Mouse (Mus musculus): ENCODE measurements around the gene Prrt1. TPM values are rescaled to one million over a fixed set of nuclear protein-coding genes. Genes with fewer than 3 reads are reported as not detected.

Gene Prrt1
- polyA plus RNA-seq, 1 experiment from 2014 or later, result 0.57 TPM

DNA sequence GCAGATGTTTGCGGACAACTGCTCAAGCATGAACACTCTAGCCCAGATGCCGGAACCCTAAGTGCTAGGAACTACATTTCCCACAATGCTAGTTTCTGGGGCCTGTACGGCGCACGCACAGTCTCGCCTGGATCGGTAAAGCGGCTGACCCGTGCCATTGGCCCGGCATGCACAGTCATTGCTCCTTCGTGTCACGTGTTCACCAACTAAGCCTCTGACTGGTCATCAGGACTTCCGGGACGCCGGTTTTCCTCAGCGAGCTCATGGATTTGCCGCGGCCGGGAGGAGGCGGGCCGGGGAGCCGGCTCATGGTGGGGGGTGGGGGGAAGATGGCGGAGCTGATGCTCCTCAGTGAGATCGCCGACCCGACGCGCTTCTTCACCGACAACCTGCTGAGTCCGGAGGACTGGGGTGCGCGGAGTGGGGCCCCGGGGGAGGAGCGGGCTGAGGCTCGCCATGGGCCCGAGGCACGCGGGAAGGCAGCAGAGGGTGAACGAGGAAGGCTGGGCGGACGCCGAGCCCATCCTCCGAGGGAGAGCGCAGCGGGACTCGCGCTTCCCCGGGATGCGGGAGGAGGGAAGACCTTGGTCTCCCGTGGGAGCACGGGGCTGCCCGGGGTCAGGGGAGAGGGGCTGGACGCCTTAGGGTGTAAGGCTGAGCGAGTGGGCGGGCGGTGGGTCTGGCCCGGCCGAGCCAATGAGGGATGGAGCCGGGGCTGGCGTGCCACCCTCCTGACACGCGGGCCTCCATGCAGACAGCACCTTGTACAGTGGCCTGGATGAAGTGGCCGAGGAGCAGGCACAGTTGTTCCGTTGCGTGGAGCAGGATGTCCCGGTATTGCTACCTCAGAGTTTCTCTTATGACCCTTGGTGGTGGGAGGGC is 17.8 kb downstream of the Prrt1 start, which contains the start of gene Atf6b:
Gene Atf6b, plus strand, starts transcription at position 241 of the 882 bp plus-strand sequence.
- Histone ChIP-seq H3K27ac (ENCODE audit: low read depth, low read length) (peak within 1 kb of the TSS; percentile 20; the same call in 1 of the 2 replicates), H3K9ac (ENCODE audit: low read length) (peak within 1 kb of the TSS; percentile 91), H3K27me3 (ENCODE audit: control insufficient read depth, insufficient read depth, low read length) (no peaks in the 10 kb centered on the region), H3K9me3 (ENCODE audit: control insufficient read depth, low read length) (no peaks in the 10 kb centered on the region), H3K4me2 (ENCODE audit: low read depth) (peak within 1 kb of the TSS; percentile 70), H3K4me1 (ENCODE audit: control insufficient read depth, insufficient read depth, low read length) (peaks cover 17% of the 10 kb centered on the region), H3K4me3 (ENCODE audit: low read depth, low read length) (peak within 1 kb of the TSS; percentile 94), H3K36me3 (ENCODE audit: control insufficient read depth, insufficient read depth, low read length) (peaks cover 10% of the 10 kb centered on the region)
- DNase-seq (ENCODE audit: low spot score) (peak; percentile 94), ATAC-seq (ENCODE audit: insufficient read depth, low FRiP score, low TSS enrichment) (peak; percentile 97)
- 1% methylated on average over 65 of the region's 66 CpGs for WGBS

DNA sequence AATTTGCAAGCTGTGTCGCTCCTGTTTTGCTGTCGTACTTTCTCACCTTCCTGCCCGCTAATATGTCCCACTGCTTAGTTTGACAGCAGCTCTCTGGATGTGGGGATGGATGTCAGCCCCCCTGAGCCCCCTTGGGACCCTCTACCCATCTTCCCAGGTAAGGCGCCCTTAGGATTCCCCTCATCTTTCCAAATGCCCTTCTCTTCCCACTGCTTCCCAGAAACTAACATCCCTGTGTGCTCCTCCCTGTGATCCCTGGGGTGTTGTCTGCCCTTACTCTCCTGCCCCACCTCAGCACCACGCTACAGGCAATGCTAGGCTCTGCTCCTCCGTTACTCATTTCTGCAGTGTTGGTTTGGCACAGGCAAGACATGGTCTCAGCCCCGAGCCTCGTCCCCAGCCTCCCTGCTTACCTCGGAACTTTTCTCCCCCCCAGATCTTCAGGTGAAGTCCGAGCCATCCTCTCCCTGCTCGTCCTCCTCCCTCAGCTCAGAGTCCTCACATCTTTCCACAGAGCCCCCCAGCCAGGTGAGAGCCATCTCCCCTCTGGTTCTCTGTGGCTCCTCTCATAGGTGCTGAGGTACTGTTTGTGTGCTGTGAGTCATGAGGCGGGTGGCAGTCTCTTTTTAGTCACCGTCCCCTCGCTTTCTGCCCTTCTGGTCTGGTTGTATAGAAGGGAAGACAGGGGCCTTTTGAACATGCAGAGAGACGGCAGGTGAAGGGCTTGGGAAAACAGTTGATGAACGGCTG is 19.0 kb downstream of the Prrt1 start:
- Histone ChIP-seq H3K27ac (ENCODE audit: low read depth, low read length) (no peak overlapping the region), H3K9ac (ENCODE audit: low read length) (no peak overlapping the region), H3K4me3 (ENCODE audit: low read depth, low read length) (peak overlapping the region; percentile 94), H3K9me3 (ENCODE audit: control insufficient read depth, low read length) (no peaks in the 10 kb centered on the region), H3K36me3 (ENCODE audit: control insufficient read depth, insufficient read depth, low read length) (peaks cover 17% of the 10 kb centered on the region), H3K4me1 (ENCODE audit: control insufficient read depth, insufficient read depth, low read length) (peaks cover 17% of the 10 kb centered on the region), H3K27me3 (ENCODE audit: control insufficient read depth, insufficient read depth, low read length) (no peaks in the 10 kb centered on the region), H3K4me2 (ENCODE audit: low read depth) (peak overlapping the region; percentile 70)
- no peak for DNase-seq (ENCODE audit: low spot score)
- ATAC-seq (ENCODE audit: insufficient read depth, low FRiP score, low TSS enrichment), result no peak
- WGBS, result 86% methylated on average over 16 of the region's 16 CpGs

DNA sequence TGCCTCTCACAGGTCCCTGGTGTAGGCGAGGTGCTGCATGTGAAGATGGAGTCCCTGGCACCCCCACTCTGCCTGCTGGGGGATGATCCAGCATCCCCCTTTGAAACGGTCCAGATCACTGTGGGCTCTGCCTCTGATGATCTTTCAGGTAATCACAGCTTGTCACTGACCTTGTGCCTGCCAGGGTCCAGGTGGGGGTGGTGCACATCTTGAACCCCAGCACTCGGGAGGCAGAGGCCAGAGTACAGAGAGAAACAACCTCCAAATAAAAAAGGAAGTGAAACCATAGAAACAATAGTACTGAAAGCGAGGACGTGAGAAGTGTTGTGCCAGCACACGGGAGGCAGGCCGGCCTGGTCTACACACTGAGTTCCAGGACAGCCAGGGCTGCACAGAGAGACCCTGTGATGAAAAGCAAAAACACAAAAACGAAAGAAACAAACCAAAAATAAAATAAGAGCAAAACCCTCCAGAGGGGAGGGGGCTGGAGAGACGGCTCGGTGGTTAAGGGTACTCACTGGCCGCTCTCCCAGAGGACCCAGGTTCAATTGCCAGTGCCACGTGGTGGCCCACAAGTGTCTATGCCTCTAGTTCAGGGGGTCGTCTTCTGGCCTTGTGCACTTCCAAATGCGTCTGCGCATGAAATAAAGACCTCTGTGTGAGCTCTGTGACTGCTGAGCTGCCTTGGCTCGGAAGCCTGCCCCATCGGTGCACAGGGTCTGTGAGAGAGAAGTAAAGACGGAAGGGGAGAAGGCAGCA is 20.0 kb downstream of the Prrt1 start:
- ATAC-seq (ENCODE audit: insufficient read depth, low FRiP score, low TSS enrichment) (no peak), DNase-seq (ENCODE audit: low spot score) (no peak)
- Histone ChIP-seq H3K4me2 (ENCODE audit: low read depth) (no peak overlapping the region), H3K4me1 (ENCODE audit: control insufficient read depth, insufficient read depth, low read length) (peaks cover 17% of the 10 kb centered on the region), H3K27ac (ENCODE audit: low read depth, low read length) (no peak overlapping the region), H3K9me3 (ENCODE audit: control insufficient read depth, low read length) (no peaks in the 10 kb centered on the region), H3K27me3 (ENCODE audit: control insufficient read depth, insufficient read depth, low read length) (no peaks in the 10 kb centered on the region), H3K4me3 (ENCODE audit: low read depth, low read length) (no peak overlapping the region), H3K36me3 (ENCODE audit: control insufficient read depth, insufficient read depth, low read length) (peaks cover 20% of the 10 kb centered on the region), H3K9ac (ENCODE audit: low read length) (no peak overlapping the region)
- 88% methylated on average over 18 of the region's 18 CpGs for WGBS

DNA sequence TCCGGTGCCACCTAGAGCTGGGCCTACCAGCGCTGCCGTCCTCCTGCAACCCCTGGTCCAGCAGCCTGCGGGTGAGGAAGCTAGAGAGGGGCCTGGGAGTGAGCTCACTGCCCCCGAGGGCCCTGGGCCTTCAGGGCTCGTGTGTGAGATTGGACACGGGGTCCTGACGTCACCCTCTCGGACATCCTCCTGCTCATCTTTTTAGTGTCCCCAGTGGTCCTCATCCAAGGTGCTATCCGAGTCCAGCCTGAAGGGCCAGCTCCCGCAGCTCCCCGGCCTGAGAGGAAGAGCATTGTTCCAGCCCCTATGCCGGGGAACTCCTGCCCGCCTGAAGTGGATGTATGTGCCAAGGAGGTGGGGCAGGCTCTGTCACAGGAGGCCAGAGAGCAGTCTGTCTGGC is 21.4 kb downstream of the Prrt1 start:
- Histone ChIP-seq H3K4me2 (ENCODE audit: low read depth) (no peak overlapping the region), H3K27me3 (ENCODE audit: control insufficient read depth, insufficient read depth, low read length) (no peaks in the 10 kb centered on the region), H3K36me3 (ENCODE audit: control insufficient read depth, insufficient read depth, low read length) (peaks cover 20% of the 10 kb centered on the region), H3K27ac (ENCODE audit: low read depth, low read length) (no peak overlapping the region), H3K9ac (ENCODE audit: low read length) (no peak overlapping the region), H3K4me3 (ENCODE audit: low read depth, low read length) (no peak overlapping the region), H3K4me1 (ENCODE audit: control insufficient read depth, insufficient read depth, low read length) (peaks cover 11% of the 10 kb centered on the region; the same call in 1 of the 2 replicates), H3K9me3 (ENCODE audit: control insufficient read depth, low read length) (no peaks in the 10 kb centered on the region)
- no peak for ATAC-seq (ENCODE audit: insufficient read depth, low FRiP score, low TSS enrichment)
- no peak for DNase-seq (ENCODE audit: low spot score)
- 90% methylated on average over 14 of the region's 14 CpGs for WGBS

DNA sequence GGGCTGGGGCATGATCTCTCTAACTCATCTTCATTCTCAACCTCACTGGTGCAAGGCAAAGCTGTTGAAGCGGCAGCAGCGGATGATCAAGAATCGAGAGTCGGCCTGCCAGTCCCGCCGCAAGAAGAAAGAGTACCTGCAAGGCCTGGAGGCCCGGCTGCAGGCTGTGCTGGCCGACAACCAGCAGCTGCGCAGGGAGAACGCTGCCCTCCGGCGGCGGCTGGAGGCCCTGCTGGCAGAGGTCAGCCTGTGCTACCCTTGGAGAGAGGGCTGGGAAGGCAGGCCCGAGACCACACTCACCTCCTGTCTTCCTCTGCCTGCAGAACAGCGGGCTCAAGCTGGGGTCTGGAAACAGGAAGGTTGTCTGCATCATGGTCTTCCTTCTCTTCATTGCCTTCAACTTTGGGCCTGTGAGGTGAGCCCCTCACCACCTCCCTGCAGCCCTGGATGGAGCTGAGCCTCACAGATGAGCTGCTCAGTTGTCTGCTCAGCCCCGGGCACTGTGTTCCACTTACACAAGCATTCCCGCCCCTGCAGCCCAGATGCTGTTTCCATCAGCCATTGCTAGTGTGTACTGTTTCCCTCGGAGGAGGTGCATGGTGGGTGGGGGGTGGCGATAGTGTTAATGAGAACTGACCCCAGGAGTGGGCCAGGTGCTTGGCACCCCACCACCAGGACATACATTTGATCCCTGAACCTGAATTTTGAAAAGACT is 22.3 kb downstream of the Prrt1 start:
- no peak for ATAC-seq (ENCODE audit: insufficient read depth, low FRiP score, low TSS enrichment)
- H3K27ac ChIP-seq (ENCODE audit: low read depth, low read length), result no peak overlapping the region
- no peak overlapping the region for H3K4me3 ChIP-seq (ENCODE audit: low read depth, low read length)
- H3K4me1 ChIP-seq (ENCODE audit: control insufficient read depth, insufficient read depth, low read length), result peaks cover 11% of the 10 kb centered on the region; the same call in 1 of the 2 replicates
- no peaks in the 10 kb centered on the region for H3K27me3 ChIP-seq (ENCODE audit: control insufficient read depth, insufficient read depth, low read length)
- DNase-seq (ENCODE audit: low spot score), result peak; percentile 54
- H3K9me3 ChIP-seq (ENCODE audit: control insufficient read depth, low read length), result no peaks in the 10 kb centered on the region
- peaks cover 20% of the 10 kb centered on the region for H3K36me3 ChIP-seq (ENCODE audit: control insufficient read depth, insufficient read depth, low read length)
- no peak overlapping the region for H3K9ac ChIP-seq (ENCODE audit: low read length)
- no peak overlapping the region for H3K4me2 ChIP-seq (ENCODE audit: low read depth)
- 49% methylated on average over 19 of the region's 19 CpGs for WGBS

DNA sequence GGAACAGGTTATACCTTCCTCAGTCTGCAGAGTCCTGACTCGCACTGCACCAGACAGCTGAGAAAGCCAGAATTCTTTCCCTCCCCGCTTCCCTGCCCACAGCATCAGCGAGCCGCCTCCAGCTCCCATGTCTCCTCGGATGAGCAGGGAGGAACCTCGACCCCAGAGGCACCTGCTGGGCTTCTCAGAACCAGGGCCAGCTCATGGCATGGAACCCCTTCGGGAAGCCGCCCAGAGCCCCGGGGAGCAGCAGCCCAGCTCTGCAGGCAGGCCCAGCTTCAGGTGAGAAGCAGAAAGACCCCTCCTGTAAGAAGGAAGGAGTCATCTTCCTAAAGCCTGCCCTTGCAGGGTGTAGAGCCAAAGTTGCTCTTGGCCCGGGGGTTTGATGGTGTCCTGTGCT is 23.2 kb downstream of the Prrt1 start:
- Histone ChIP-seq H3K4me1 (ENCODE audit: control insufficient read depth, insufficient read depth, low read length) (peaks cover 10% of the 10 kb centered on the region; the same call in 1 of the 2 replicates), H3K36me3 (ENCODE audit: control insufficient read depth, insufficient read depth, low read length) (peaks cover 20% of the 10 kb centered on the region), H3K9ac (ENCODE audit: low read length) (no peak overlapping the region), H3K4me2 (ENCODE audit: low read depth) (no peak overlapping the region), H3K9me3 (ENCODE audit: control insufficient read depth, low read length) (no peaks in the 10 kb centered on the region), H3K4me3 (ENCODE audit: low read depth, low read length) (no peak overlapping the region), H3K27ac (ENCODE audit: low read depth, low read length) (no peak overlapping the region), H3K27me3 (ENCODE audit: control insufficient read depth, insufficient read depth, low read length) (no peaks in the 10 kb centered on the region)
- 92% methylated on average over 10 of the region's 10 CpGs for WGBS
- no peak for DNase-seq (ENCODE audit: low spot score)
- no peak for ATAC-seq (ENCODE audit: insufficient read depth, low FRiP score, low TSS enrichment)

DNA sequence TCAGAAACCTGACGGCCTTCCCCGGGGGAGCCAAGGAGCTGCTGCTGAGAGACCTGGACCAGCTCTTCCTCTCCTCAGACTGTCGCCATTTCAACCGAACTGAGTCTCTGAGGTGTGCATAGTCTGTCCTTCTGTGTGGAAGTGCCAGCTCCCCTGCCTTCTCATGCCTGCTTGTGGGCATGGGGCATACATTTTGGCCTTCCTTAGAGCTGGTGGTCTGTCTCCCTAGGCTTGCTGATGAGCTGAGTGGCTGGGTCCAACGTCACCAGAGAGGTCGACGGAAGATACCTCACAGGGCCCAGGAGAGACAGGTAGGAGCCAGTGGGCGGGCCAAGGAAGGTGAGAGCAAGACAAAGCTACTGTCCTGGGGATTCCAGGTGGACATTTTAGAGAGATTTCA is 23.7 kb downstream of the Prrt1 start:
- no peak overlapping the region for H3K4me2 ChIP-seq (ENCODE audit: low read depth)
- peaks cover 6% of the 10 kb centered on the region; the same call in 1 of the 2 replicates for H3K4me1 ChIP-seq (ENCODE audit: control insufficient read depth, insufficient read depth, low read length)
- no peak overlapping the region for H3K9ac ChIP-seq (ENCODE audit: low read length)
- no peak for ATAC-seq (ENCODE audit: insufficient read depth, low FRiP score, low TSS enrichment)
- peaks cover 20% of the 10 kb centered on the region for H3K36me3 ChIP-seq (ENCODE audit: control insufficient read depth, insufficient read depth, low read length)
- no peaks in the 10 kb centered on the region for H3K9me3 ChIP-seq (ENCODE audit: control insufficient read depth, low read length)
- no peaks in the 10 kb centered on the region for H3K27me3 ChIP-seq (ENCODE audit: control insufficient read depth, insufficient read depth, low read length)
- DNase-seq (ENCODE audit: low spot score), result no peak
- 95% methylated on average over 8 of the region's 8 CpGs for WGBS
- H3K27ac ChIP-seq (ENCODE audit: low read depth, low read length), result no peak overlapping the region
- H3K4me3 ChIP-seq (ENCODE audit: low read depth, low read length), result no peak overlapping the region

DNA sequence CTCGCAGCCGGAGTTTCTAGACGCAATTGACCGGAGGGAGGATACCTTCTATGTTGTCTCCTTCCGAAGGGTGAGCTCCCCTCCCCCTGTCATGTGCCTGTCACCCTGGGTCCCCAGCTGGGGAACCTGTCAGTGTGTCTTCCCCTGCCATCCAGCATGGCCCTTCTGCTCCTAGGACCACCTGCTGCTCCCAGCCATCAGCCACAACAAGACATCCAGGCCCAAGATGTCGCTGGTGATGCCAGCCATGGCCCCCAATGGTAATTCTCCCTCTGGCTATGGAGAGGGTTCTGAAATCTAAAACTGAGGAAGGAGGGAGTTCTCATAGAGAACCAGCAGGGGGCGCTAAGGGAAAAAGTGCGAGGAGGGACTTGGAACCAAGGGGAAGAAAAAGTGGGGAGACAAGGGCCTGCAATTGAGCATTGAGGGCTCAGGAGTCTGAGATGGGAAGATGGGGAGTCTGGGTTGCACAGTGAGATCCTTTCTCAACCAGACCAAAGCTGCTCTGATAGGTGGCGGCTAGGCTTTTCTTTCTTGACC is 24.5 kb downstream of the Prrt1 start:
- Histone ChIP-seq H3K36me3 (ENCODE audit: control insufficient read depth, insufficient read depth, low read length) (peaks cover 20% of the 10 kb centered on the region), H3K27me3 (ENCODE audit: control insufficient read depth, insufficient read depth, low read length) (no peaks in the 10 kb centered on the region), H3K9ac (ENCODE audit: low read length) (no peak overlapping the region), H3K27ac (ENCODE audit: low read depth, low read length) (no peak overlapping the region), H3K9me3 (ENCODE audit: control insufficient read depth, low read length) (no peaks in the 10 kb centered on the region), H3K4me3 (ENCODE audit: low read depth, low read length) (no peak overlapping the region), H3K4me1 (ENCODE audit: control insufficient read depth, insufficient read depth, low read length) (no peaks in the 10 kb centered on the region), H3K4me2 (ENCODE audit: low read depth) (no peak overlapping the region)
- DNase-seq (ENCODE audit: low spot score), result peak; percentile 63
- no peak for ATAC-seq (ENCODE audit: insufficient read depth, low FRiP score, low TSS enrichment)
- 68% methylated on average over 9 of the region's 9 CpGs for WGBS

Data from neural tube, embryonic 11.5 days (tissue).